Mouse (Mus musculus): ENCODE data around the gene Galnt16. TPM values are rescaled to one million over a fixed set of nuclear protein-coding genes. Genes with fewer than 3 reads are reported as not detected.

The Galnt16 gene
- polyA plus RNA-seq, 1 experiment from 2014 or later, result 13.1 TPM

GRCm38 (mm10) chr12:80525513-80525912 is 7.4 kb downstream of the Galnt16 start:
- WGBS, result 14% methylated on average over 4 of the region's 7 CpGs
- 0 out of 2 replicates have a peak, but pooled peaks have one; percentile 34 for ATAC-seq (ENCODE audit: low read depth)
- Histone ChIP-seq H3K27me3 (replicated peaks; ENCODE audit: control insufficient read depth, insufficient read depth, low read length) (0 out of 2 replicates have a peak, but pooled peaks cover under 1% of the 10 kb centered on the region), H3K9ac (ENCODE audit: low read depth, low read length) (no peak overlapping the region), H3K4me1 (ENCODE audit: control insufficient read depth, insufficient read depth, low read length) (peaks cover 5% of the 10 kb centered on the region; the same call in 1 of the 2 replicates), H3K9me3 (ENCODE audit: control insufficient read depth, low read length) (no peaks in the 10 kb centered on the region), H3K4me2 (ENCODE audit: low read depth, low read length) (no peak overlapping the region), H3K27ac (replicated peaks; ENCODE audit: low read depth, low read length) (no peak overlapping the region), H3K36me3 (ENCODE audit: control insufficient read depth, insufficient read depth, low read length) (no peaks in the 10 kb centered on the region), H3K4me3 (ENCODE audit: low read depth, low read length) (no peak overlapping the region)
- DNase-seq (ENCODE audit: low spot score), result peak; percentile 44

DNA sequence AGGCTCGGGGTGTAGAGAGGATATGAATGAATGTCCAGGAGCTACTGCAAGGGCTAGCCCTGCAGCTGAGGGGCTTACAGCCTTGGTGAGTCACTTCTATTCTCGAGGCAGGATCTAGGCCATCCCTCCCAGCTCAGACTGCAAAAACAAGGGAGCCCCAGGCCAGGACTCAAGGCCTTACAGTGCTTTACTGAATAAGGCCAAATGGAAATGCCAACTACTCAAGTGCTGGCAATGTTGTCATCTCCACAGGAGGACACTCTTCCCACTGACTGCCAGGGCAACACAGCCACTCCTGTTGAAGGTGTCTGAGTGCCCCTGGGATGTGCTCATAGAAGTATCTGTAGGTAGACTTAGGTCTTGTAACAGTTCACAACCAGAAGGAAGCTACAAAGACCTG is 8.4 kb downstream of the Galnt16 start:
- H3K4me3 ChIP-seq (ENCODE audit: low read depth, low read length), result no peak overlapping the region
- no peaks in the 10 kb centered on the region for H3K36me3 ChIP-seq (ENCODE audit: control insufficient read depth, insufficient read depth, low read length)
- H3K27ac ChIP-seq (replicated peaks; ENCODE audit: low read depth, low read length), result no peak overlapping the region
- DNase-seq (ENCODE audit: low spot score) (no peak), ATAC-seq (ENCODE audit: low read depth) (no peak)
- no peak overlapping the region for H3K9ac ChIP-seq (ENCODE audit: low read depth, low read length)
- no peaks in the 10 kb centered on the region for H3K9me3 ChIP-seq (ENCODE audit: control insufficient read depth, low read length)
- peaks cover 5% of the 10 kb centered on the region; the same call in 1 of the 2 replicates for H3K4me1 ChIP-seq (ENCODE audit: control insufficient read depth, insufficient read depth, low read length)
- H3K27me3 ChIP-seq (replicated peaks; ENCODE audit: control insufficient read depth, insufficient read depth, low read length), result no peaks in the 10 kb centered on the region
- WGBS, result 77% methylated on average over 2 of the region's 2 CpGs
- no peak overlapping the region for H3K4me2 ChIP-seq (ENCODE audit: low read depth, low read length)

- no peak for ATAC-seq (ENCODE audit: low read depth)
Observed at GRCm38 (mm10) chr12:80527727-80528389, 9.8 kb downstream of the Galnt16 start.

GRCm38 (mm10) chr12:80530052-80530451 is 12.0 kb downstream of the Galnt16 start:
- Histone ChIP-seq H3K9ac (ENCODE audit: low read depth, low read length) (no peak overlapping the region), H3K4me2 (ENCODE audit: low read depth, low read length) (no peak overlapping the region), H3K36me3 (ENCODE audit: control insufficient read depth, insufficient read depth, low read length) (no peaks in the 10 kb centered on the region), H3K4me3 (ENCODE audit: low read depth, low read length) (no peak overlapping the region), H3K27me3 (replicated peaks; ENCODE audit: control insufficient read depth, insufficient read depth, low read length) (no peaks in the 10 kb centered on the region), H3K9me3 (ENCODE audit: control insufficient read depth, low read length) (no peaks in the 10 kb centered on the region), H3K27ac (replicated peaks; ENCODE audit: low read depth, low read length) (no peak overlapping the region), H3K4me1 (ENCODE audit: control insufficient read depth, insufficient read depth, low read length) (peaks cover 5% of the 10 kb centered on the region; the same call in 1 of the 2 replicates)
- 58% methylated on average over 2 of the region's 2 CpGs for WGBS
- no peak for DNase-seq (ENCODE audit: low spot score)
- ATAC-seq (ENCODE audit: low read depth), result no peak

More at GRCm38 (mm10) chr12:80527727-80528389, 9.8 kb downstream of the Galnt16 start:
- no peak for DNase-seq (ENCODE audit: low spot score)
- no peak overlapping the region for H3K4me2 ChIP-seq (ENCODE audit: low read depth, low read length)
- no peaks in the 10 kb centered on the region for H3K9me3 ChIP-seq (ENCODE audit: control insufficient read depth, low read length)
- H3K4me1 ChIP-seq (ENCODE audit: control insufficient read depth, insufficient read depth, low read length), result peaks cover 5% of the 10 kb centered on the region; the same call in 1 of the 2 replicates
- H3K27me3 ChIP-seq (replicated peaks; ENCODE audit: control insufficient read depth, insufficient read depth, low read length), result no peaks in the 10 kb centered on the region
- no peak overlapping the region for H3K9ac ChIP-seq (ENCODE audit: low read depth, low read length)
- no peak overlapping the region for H3K4me3 ChIP-seq (ENCODE audit: low read depth, low read length)
- 76% methylated on average over 5 of the region's 5 CpGs for WGBS
- H3K36me3 ChIP-seq (ENCODE audit: control insufficient read depth, insufficient read depth, low read length), result no peaks in the 10 kb centered on the region
- H3K27ac ChIP-seq (replicated peaks; ENCODE audit: low read depth, low read length), result no peak overlapping the region

DNA sequence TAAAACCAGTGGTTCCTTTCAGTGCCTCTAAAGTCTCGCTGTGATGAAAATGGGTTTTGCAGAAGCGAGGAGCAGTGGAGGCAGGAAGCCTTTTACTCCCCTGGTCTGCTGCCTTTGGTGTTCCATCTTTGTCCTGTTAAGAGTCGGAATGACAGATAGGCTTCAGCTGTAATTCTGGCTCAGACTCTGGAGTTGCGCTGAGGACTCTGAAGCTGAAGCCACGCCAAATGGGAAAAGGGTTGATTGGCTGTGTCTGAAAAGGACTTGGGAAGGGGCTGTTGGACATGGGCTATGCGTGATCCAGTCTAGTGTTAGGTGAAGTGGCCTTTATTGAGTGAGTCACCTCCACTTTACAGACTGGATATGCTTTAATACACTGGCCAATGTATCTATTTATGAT is 12.6 kb downstream of the Galnt16 start:
- DNase-seq (ENCODE audit: low spot score) (no peak), ATAC-seq (ENCODE audit: low read depth) (no peak)
- no peaks in the 10 kb centered on the region for H3K36me3 ChIP-seq (ENCODE audit: control insufficient read depth, insufficient read depth, low read length)
- H3K9ac ChIP-seq (ENCODE audit: low read depth, low read length), result no peak overlapping the region
- H3K4me2 ChIP-seq (ENCODE audit: low read depth, low read length), result no peak overlapping the region
- WGBS, result 76% methylated on average over 6 of the region's 6 CpGs
- H3K4me1 ChIP-seq (ENCODE audit: control insufficient read depth, insufficient read depth, low read length), result peaks cover under 1% of the 10 kb centered on the region; the same call in 1 of the 2 replicates
- no peaks in the 10 kb centered on the region for H3K27me3 ChIP-seq (replicated peaks; ENCODE audit: control insufficient read depth, insufficient read depth, low read length)
- no peak overlapping the region for H3K27ac ChIP-seq (replicated peaks; ENCODE audit: low read depth, low read length)
- no peak overlapping the region for H3K4me3 ChIP-seq (ENCODE audit: low read depth, low read length)
- no peaks in the 10 kb centered on the region for H3K9me3 ChIP-seq (ENCODE audit: control insufficient read depth, low read length)

DNA sequence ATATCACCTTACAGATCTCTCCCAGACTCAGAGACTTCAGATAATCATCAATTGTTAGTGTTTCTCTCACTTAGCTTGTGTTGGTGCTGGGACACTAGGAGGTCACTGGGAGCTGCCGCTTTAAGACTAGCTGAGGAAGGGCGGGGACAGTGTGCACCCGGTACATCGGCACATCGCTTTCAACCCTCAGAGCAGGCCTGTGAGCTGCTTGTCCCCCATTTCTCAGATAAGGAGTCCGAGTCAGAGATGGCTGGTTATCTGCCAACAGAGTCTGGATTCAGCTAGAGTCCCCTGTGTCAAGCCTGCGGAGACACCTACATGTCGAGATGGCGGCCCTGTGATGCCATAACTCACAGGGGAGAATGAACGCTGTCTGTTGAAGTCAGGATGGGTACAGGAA is 13.5 kb downstream of the Galnt16 start:
- no peaks in the 10 kb centered on the region for H3K4me1 ChIP-seq (ENCODE audit: control insufficient read depth, insufficient read depth, low read length)
- ATAC-seq (ENCODE audit: low read depth) (no peak), DNase-seq (ENCODE audit: low spot score) (no peak)
- no peak overlapping the region for H3K9ac ChIP-seq (ENCODE audit: low read depth, low read length)
- 79% methylated on average over 10 of the region's 10 CpGs for WGBS
- no peaks in the 10 kb centered on the region for H3K36me3 ChIP-seq (ENCODE audit: control insufficient read depth, insufficient read depth, low read length)
- H3K9me3 ChIP-seq (ENCODE audit: control insufficient read depth, low read length), result no peaks in the 10 kb centered on the region
- no peaks in the 10 kb centered on the region for H3K27me3 ChIP-seq (replicated peaks; ENCODE audit: control insufficient read depth, insufficient read depth, low read length)
- H3K27ac ChIP-seq (replicated peaks; ENCODE audit: low read depth, low read length), result no peak overlapping the region
- H3K4me3 ChIP-seq (ENCODE audit: low read depth, low read length), result no peak overlapping the region
- no peak overlapping the region for H3K4me2 ChIP-seq (ENCODE audit: low read depth, low read length)

- Histone ChIP-seq H3K4me1 (ENCODE audit: control insufficient read depth, insufficient read depth, low read length) (no peaks in the 10 kb centered on the region), H3K9me3 (ENCODE audit: control insufficient read depth, low read length) (no peaks in the 10 kb centered on the region), H3K27me3 (replicated peaks; ENCODE audit: control insufficient read depth, insufficient read depth, low read length) (no peaks in the 10 kb centered on the region), H3K9ac (ENCODE audit: low read depth, low read length) (no peak overlapping the region), H3K36me3 (ENCODE audit: control insufficient read depth, insufficient read depth, low read length) (no peaks in the 10 kb centered on the region), H3K4me2 (ENCODE audit: low read depth, low read length) (no peak overlapping the region), H3K27ac (replicated peaks; ENCODE audit: low read depth, low read length) (no peak overlapping the region), H3K4me3 (ENCODE audit: low read depth, low read length) (no peak overlapping the region)
- ATAC-seq (ENCODE audit: low read depth) (no peak), DNase-seq (ENCODE audit: low spot score) (no peak)
- 34% methylated on average over 2 of the region's 2 CpGs for WGBS
Observed at GRCm38 (mm10) chr12:80533876-80534275, 15.8 kb downstream of the Galnt16 start.

DNA sequence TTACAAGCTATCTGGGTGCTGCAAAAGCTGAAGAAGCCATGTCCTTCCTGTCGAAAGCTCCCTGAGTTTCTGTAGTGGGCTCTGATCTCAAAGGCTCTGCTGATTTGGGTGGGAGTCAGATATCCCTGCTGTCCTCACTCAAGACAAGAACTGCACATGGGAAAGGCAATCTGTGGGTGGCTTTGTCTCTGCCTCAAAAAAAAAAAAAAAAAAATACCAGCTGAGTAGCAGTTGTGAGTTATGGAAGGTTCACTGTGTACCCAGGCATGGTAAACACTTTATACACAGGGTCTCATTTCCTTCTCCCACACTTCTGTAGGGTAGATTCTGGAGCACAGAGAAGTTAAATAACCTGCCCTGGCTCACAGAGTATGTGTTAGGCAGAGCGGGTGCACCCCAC is 19.2 kb downstream of the Galnt16 start:
- Histone ChIP-seq H3K4me2 (ENCODE audit: low read depth, low read length) (no peak overlapping the region), H3K4me1 (ENCODE audit: control insufficient read depth, insufficient read depth, low read length) (no peaks in the 10 kb centered on the region), H3K9me3 (ENCODE audit: control insufficient read depth, low read length) (no peaks in the 10 kb centered on the region), H3K27ac (replicated peaks; ENCODE audit: low read depth, low read length) (no peak overlapping the region), H3K36me3 (ENCODE audit: control insufficient read depth, insufficient read depth, low read length) (no peaks in the 10 kb centered on the region), H3K4me3 (ENCODE audit: low read depth, low read length) (no peak overlapping the region), H3K9ac (ENCODE audit: low read depth, low read length) (no peak overlapping the region), H3K27me3 (replicated peaks; ENCODE audit: control insufficient read depth, insufficient read depth, low read length) (no peaks in the 10 kb centered on the region)
- WGBS, result 84% methylated on average over 2 of the region's 2 CpGs
- ATAC-seq (ENCODE audit: low read depth) (no peak), DNase-seq (ENCODE audit: low spot score) (no peak)

- H3K27me3 ChIP-seq (replicated peaks; ENCODE audit: control insufficient read depth, insufficient read depth, low read length), result no peaks in the 10 kb centered on the region
- H3K27ac ChIP-seq (replicated peaks; ENCODE audit: low read depth, low read length), result no peak overlapping the region
- H3K4me3 ChIP-seq (ENCODE audit: low read depth, low read length), result no peak overlapping the region
- 60% methylated on average over 6 of the region's 6 CpGs for WGBS
- no peak overlapping the region for H3K9ac ChIP-seq (ENCODE audit: low read depth, low read length)
- no peaks in the 10 kb centered on the region for H3K36me3 ChIP-seq (ENCODE audit: control insufficient read depth, insufficient read depth, low read length)
- no peak for ATAC-seq (ENCODE audit: low read depth)
- H3K4me1 ChIP-seq (ENCODE audit: control insufficient read depth, insufficient read depth, low read length), result no peaks in the 10 kb centered on the region
- no peaks in the 10 kb centered on the region for H3K9me3 ChIP-seq (ENCODE audit: control insufficient read depth, low read length)
- no peak overlapping the region for H3K4me2 ChIP-seq (ENCODE audit: low read depth, low read length)
- DNase-seq (ENCODE audit: low spot score), result no peak
Observed at GRCm38 (mm10) chr12:80538311-80538710, 20.2 kb downstream of the Galnt16 start.
